In the genomic region with DNA sequence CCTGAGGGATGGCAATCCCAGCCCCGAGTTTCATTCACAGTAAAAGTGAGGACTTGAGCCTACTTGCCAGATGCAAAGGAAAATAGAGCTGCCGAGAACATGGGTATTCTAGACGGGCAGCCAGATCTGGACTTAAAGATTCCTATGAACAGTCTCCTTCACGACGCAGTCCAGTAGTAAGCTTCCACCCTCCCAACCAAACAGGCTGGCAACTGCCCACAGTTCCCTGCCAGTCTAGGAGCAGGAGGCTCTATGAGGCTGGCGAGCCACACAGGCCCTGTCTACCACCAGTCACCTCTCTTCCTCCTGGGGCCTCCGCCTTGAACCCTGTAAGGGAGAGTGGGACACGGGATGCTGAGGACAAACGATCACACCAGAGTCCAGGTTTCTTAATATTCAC, we compare ENCODE assay signal across 28 mouse cellular contexts.
"Had no signal": no experiment of that assay in that cellular context is flagged by ENCODE, and none has a peak within 500 bp of the region (broad histone marks: within the 10 kb centered on the region; RNA-seq: fewer than 3 reads in every experiment).

No protein-coding gene starts in this region.

- H3K9ac ChIP-seq: limb, embryonic 12.5 days; limb, embryonic 13.5 days; limb, embryonic 15.5 days; liver, embryonic 12.5 days; liver, embryonic 13.5 days; liver, embryonic 14.5 days; liver, embryonic 15.5 days; liver, postnatal 0 days; lung, embryonic 14.5 days; lung, embryonic 15.5 days; midbrain, embryonic 12.5 days; midbrain, embryonic 13.5 days; midbrain, embryonic 15.5 days; neural tube, embryonic 12.5 days had no signal

- H3K27ac ChIP-seq: limb, embryonic 10.5 days; limb, embryonic 12.5 days; limb, embryonic 13.5 days; limb, embryonic 15.5 days; liver, embryonic 12.5 days; liver, embryonic 13.5 days; liver, embryonic 14.5 days; liver, embryonic 15.5 days; lung, embryonic 15.5 days; macrophage; midbrain, embryonic 10.5 days; midbrain, embryonic 12.5 days; midbrain, embryonic 13.5 days; midbrain, embryonic 15.5 days; neural tube, embryonic 12.5 days had no signal

- H3K27me3 ChIP-seq: limb, embryonic 12.5 days; limb, embryonic 13.5 days; limb, embryonic 15.5 days; liver, embryonic 12.5 days; liver, embryonic 13.5 days; liver, embryonic 15.5 days; lung, embryonic 15.5 days; megakaryocyte, embryonic 14.5 days; midbrain, embryonic 12.5 days; midbrain, embryonic 13.5 days; midbrain, embryonic 15.5 days; neural tube, embryonic 12.5 days had no signal

- DNase-seq: left cerebral cortex, postnatal 4 days; liver; liver, embryonic 13.5 days; liver, postnatal 0 days; lung, adult 18-20 months; lung, adult 2 months; lung, embryonic 14.5 days; lung, postnatal 10 days; lung, postnatal 14 days; lung, postnatal 36 days; lung, postnatal 4 days; midbrain, embryonic 14.5 days had no signal

- H3K4me1 ChIP-seq: limb, embryonic 10.5 days; limb, embryonic 12.5 days; limb, embryonic 13.5 days; limb, embryonic 15.5 days; liver, embryonic 12.5 days; liver, embryonic 13.5 days; liver, embryonic 15.5 days; lung, embryonic 15.5 days; megakaryocyte, embryonic 14.5 days; midbrain, embryonic 10.5 days; midbrain, embryonic 12.5 days; midbrain, embryonic 13.5 days; midbrain, embryonic 15.5 days; neural tube, embryonic 12.5 days had no signal

- H3K4me3 ChIP-seq: limb, embryonic 10.5 days; limb, embryonic 12.5 days; limb, embryonic 13.5 days; limb, embryonic 15.5 days; liver, embryonic 12.5 days; liver, embryonic 13.5 days; liver, embryonic 15.5 days; lung, embryonic 15.5 days; megakaryocyte, embryonic 14.5 days; midbrain, embryonic 10.5 days; midbrain, embryonic 12.5 days; midbrain, embryonic 13.5 days; midbrain, embryonic 15.5 days; myocyte; neural tube, embryonic 12.5 days had no signal

- H3K36me3 ChIP-seq: limb, embryonic 10.5 days; limb, embryonic 12.5 days; limb, embryonic 13.5 days; limb, embryonic 15.5 days; liver, embryonic 12.5 days; liver, embryonic 13.5 days; liver, embryonic 15.5 days; lung, embryonic 15.5 days; midbrain, embryonic 10.5 days; midbrain, embryonic 12.5 days; midbrain, embryonic 13.5 days; midbrain, embryonic 15.5 days; neural tube, embryonic 12.5 days had no signal
